Mouse (Mus musculus): ENCODE data around the gene Tbl3. TPM values are rescaled to one million over a fixed set of nuclear protein-coding genes. Genes with fewer than 3 reads are reported as not detected.

The Tbl3 gene
- 10 to 100 TPM; 18.0 to 20.1 TPM for total RNA-seq (2021)
- long read RNA-seq, experiment 1, full-length matches to known transcripts: 13 of 16 reads
- long read RNA-seq, experiment 1, partial matches to known transcripts: 2 of 16 reads
- long read RNA-seq, experiment 1, other reads (novel, unspliced or antisense): 1 of 16 reads
- long read RNA-seq, experiment 2, full-length matches to known transcripts: 5 of 7 reads
- long read RNA-seq, experiment 2, partial matches to known transcripts: 2 of 7 reads
- long read RNA-seq, experiment 2, other reads (novel, unspliced or antisense): 0 of 7 reads

- peak; percentile 94 to 97 for DNase-seq
Observed at GRCm38 (mm10) chr17:24706982-24707800, at the start of gene Tbl3. Tbl3 (minus strand) TSS chr17:24707660.

- DNase-seq: no peak
Observed at GRCm38 (mm10) chr17:24752415-24753394, 45.2 kb upstream of the Tbl3 start, which contains the start of gene Hs3st6. Hs3st6 (plus strand) TSS chr17:24752988.

- no peak for DNase-seq
Observed at GRCm38 (mm10) chr17:24751528-24751927, 44.1 kb upstream of the Tbl3 start.

DNA sequence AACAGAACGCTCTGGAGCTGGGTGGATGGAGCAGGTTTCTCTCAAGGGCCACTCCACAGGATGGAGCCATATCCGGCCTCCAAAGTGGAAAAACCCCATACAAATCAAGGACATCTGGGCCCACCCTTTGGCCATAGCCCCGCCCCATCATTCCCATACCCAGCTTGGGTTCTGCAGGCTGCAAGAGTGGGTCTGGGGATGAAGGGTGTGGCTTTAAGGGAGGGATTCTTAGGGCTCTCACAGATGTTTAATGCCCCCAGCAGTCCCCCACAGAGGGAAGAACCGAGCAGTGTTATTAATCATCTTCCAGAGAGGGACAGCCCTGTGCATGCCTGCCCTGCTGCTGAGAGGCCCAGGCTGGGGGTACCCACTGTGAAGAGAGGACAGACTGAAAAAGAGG is 39.5 kb upstream of the Tbl3 start:
- DNase-seq: no peak

GRCm38 (mm10) chr17:24745526-24746497 is 38.4 kb upstream of the Tbl3 start:
- peak; percentile 78 to 91 for DNase-seq

- DNase-seq: no peak
Observed at GRCm38 (mm10) chr17:24744381-24744780, 36.9 kb upstream of the Tbl3 start.

- no peak for DNase-seq
Observed at GRCm38 (mm10) chr17:24743896-24744295, 36.4 kb upstream of the Tbl3 start.

DNA sequence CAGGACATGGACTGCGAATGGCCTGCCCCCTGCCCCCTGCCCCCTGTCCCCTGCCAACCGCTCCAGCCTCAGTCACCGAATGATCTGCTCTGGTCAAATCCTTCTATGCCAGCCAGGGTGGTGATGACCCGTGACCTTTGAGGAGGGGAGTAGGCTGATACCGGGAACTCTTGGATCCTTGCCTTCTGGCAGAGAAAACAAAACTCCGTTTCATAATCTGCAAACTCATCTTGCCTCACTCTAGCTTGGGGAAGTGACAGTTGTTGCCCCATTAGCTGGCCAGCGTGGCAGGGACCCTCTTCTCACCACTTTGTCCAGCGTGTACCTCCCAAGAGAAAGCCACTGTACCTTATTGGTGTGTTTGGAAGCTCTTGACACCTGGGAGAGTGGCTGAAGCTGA is 34.8 kb upstream of the Tbl3 start:
- no peak for DNase-seq

DNA sequence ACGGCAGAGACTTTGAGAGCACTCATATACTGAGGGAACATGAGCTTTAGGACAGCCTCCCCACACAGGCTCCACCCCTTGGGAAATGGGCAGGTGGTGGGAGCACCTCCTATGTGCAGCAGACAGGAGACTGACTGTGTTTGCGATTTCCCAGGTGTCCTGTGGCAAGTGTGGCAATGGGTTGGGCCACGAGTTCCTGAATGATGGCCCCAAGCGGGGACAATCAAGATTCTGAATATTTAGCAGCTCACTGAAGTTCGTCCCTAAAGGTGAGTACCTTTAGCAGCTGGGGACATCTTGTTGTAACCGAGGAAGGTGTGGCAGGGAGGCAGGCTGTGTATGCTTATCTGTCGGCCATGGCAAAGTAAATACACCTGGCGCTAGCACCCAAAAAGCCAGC is 32.5 kb upstream of the Tbl3 start:
- no peak for DNase-seq

GRCm38 (mm10) chr17:24738238-24738637 is 30.8 kb upstream of the Tbl3 start:
- DNase-seq: no peak

DNA sequence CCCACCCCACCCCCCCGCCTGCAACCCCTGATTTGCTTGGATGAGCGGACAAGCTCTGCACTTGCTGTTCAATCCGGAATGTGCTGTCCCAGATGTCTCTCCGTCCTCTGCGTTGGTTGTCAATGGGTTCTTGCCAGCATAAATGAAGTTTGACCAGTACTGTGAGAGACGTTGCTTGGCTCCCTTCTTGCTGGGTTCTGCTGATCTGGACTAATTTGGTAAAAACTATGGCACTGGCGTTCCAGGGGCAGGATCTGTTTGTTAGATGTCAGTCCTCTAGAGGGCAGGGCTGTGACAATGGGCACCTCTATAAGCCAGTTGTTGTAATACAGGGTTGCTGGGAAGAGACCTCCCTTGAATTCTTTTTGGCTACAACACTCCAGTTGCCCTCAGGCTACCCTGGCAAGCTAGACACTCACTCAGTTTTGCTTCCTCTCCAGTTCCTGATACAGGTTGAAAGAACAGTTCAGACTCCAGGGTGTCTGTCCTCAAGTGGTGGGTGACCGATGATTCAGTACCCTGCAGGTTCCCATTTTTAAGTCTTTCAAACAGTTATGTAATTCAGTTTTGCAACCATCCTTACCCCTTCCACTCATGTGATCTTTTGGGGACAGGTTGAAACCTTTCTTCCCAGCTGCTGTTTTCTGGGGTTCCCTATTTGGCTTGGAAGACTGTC is 29.8 kb upstream of the Tbl3 start:
- DNase-seq: peak in 1 of 2 experiments; percentile 42

GRCm38 (mm10) chr17:24736330-24737051 is 29.0 kb upstream of the Tbl3 start, which contains the start of gene Msrb1:
Msrb1 (plus strand) TSS chr17:24736642.
- peak; percentile 98 to 99 for DNase-seq

GRCm38 (mm10) chr17:24735446-24735845 is 28.0 kb upstream of the Tbl3 start:
- no peak for DNase-seq

- DNase-seq: no peak
Observed at GRCm38 (mm10) chr17:24734513-24734912, 27.1 kb upstream of the Tbl3 start.

DNA sequence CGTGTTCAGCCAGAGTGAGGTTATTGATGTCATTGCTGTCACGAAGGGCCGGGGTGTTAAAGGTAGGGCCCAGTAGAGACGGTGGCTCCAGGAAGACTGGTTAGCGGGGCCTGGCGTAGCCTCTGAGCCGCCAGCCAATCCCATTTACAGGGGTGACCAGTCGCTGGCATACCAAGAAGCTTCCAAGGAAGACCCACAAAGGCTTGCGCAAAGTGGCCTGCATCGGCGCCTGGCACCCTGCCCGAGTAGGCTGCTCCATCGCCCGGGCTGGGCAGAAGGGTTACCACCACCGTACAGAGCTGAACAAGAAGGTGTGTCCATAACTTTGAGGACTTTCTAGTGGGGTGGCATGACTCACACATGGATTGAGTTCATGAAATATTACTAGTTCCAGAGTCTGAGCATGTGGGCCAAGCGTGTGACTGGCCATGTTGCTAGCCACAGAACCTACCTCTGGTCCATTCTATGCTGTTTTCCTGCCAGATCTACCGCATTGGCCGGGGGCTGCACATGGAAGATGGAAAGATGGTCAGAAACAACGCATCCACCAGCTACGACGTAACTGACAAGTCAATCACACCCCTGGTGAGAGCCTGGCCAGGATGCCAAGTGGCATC is 26.1 kb upstream of the Tbl3 start:
- no peak for DNase-seq

- DNase-seq: peak; percentile 71 to 85
Observed at GRCm38 (mm10) chr17:24732233-24732935, 24.9 kb upstream of the Tbl3 start.

GRCm38 (mm10) chr17:24730787-24731186 is 23.3 kb upstream of the Tbl3 start:
- no peak for DNase-seq

GRCm38 (mm10) chr17:24729067-24729466 is 21.6 kb upstream of the Tbl3 start:
- DNase-seq: peak in 1 of 2 experiments; percentile 47

All from heart, adult 18-20 months (tissue).